ENCODE assay signal across 21 mouse cellular contexts in genomic region chr12:102628221-102628620, GRCm38 (mm10).
DNase-seq lines count a peak whose midpoint lies in the region; ATAC-seq and TF ChIP-seq lines count a peak whose summit lies in the region.
"Had no signal": no experiment of that assay in that cellular context is flagged by ENCODE, and none has a peak within 500 bp of the region (broad histone marks: within the 10 kb centered on the region; RNA-seq: fewer than 3 reads in every experiment).

No protein-coding gene starts in this region.

- no peaks in the 10 kb centered on the region for H3K9me3 ChIP-seq in liver, embryonic 14.5 days (ENCODE audit: control insufficient read depth, low read length)
- no peaks in the 10 kb centered on the region for H3K9me3 ChIP-seq in liver, embryonic 12.5 days (replicated peaks)
- H3K9me3 ChIP-seq: embryonic facial prominence, embryonic 12.5 days; heart, embryonic 15.5 days; hindbrain, embryonic 10.5 days; lung, embryonic 15.5 days; neural tube, embryonic 13.5 days had no signal

- H3K9ac ChIP-seq in liver, embryonic 14.5 days (replicated peaks): no peak overlapping the region
- no peak overlapping the region for H3K9ac ChIP-seq in liver, embryonic 12.5 days
- H3K9ac ChIP-seq: embryonic facial prominence, embryonic 12.5 days; heart, embryonic 15.5 days; lung, embryonic 15.5 days; neural tube, embryonic 13.5 days had no signal

- peaks cover 0 to 4% of the 10 kb centered on the region in 2 experiments; a peak in 2 of 4 replicates for H3K4me1 ChIP-seq in liver, embryonic 14.5 days (replicated peaks; ENCODE audit: control insufficient read depth in 2 of 2, insufficient read depth in 2 of 2, low read length in 1 of 2)
- H3K4me1 ChIP-seq in liver, embryonic 12.5 days: peaks cover 17% of the 10 kb centered on the region

- H3K4me2 ChIP-seq in liver, embryonic 14.5 days (ENCODE audit: low read depth): no peak overlapping the region
- H3K4me2 ChIP-seq in liver, embryonic 12.5 days: no peak overlapping the region
- H3K4me2 ChIP-seq: embryonic facial prominence, embryonic 12.5 days; heart, embryonic 15.5 days; lung, embryonic 15.5 days; neural tube, embryonic 13.5 days had no signal

- H3K36me3 ChIP-seq in liver, embryonic 14.5 days (replicated peaks; ENCODE audit: control insufficient read depth, insufficient read depth, low read depth): no peaks in the 10 kb centered on the region
- H3K36me3 ChIP-seq in liver, embryonic 12.5 days: no peaks in the 10 kb centered on the region
- H3K36me3 ChIP-seq: embryonic facial prominence, embryonic 12.5 days; heart, embryonic 15.5 days; hindbrain, embryonic 10.5 days; lung, embryonic 15.5 days; neural tube, embryonic 13.5 days had no signal

- no peaks in the 10 kb centered on the region for H3K27me3 ChIP-seq in liver, embryonic 14.5 days (ENCODE audit: control insufficient read depth, insufficient read depth, low read length)
- H3K27me3 ChIP-seq in liver, embryonic 12.5 days (replicated peaks): no peaks in the 10 kb centered on the region
- H3K27me3 ChIP-seq: embryonic facial prominence, embryonic 12.5 days; heart, embryonic 15.5 days; lung, embryonic 15.5 days; neural tube, embryonic 13.5 days had no signal

- H3K27ac ChIP-seq in liver, embryonic 14.5 days: no peak overlapping the region
- H3K27ac ChIP-seq in liver, embryonic 12.5 days: no peak overlapping the region
- H3K27ac ChIP-seq in left cerebral cortex, adult 2 months: no peak overlapping the region
- H3K27ac ChIP-seq: embryonic facial prominence, embryonic 12.5 days; gastrocnemius, adult 2 months; heart, adult 2 months; heart, embryonic 15.5 days; hindbrain, embryonic 10.5 days; lung, embryonic 15.5 days; neural tube, embryonic 13.5 days had no signal

- no peak for DNase-seq in liver, embryonic 14.5 days (ENCODE audit: low read depth in 3 of 3, low spot score in 3 of 3)
- DNase-seq in induced T-regulatory cell, adult 2 months (ENCODE audit: low read depth): peak; percentile 94
- DNase-seq in thymus, postnatal 0 days (ENCODE audit: low spot score): peak; percentile 50
- no peak for DNase-seq in right cerebral cortex, adult 18-20 months
- no peak for DNase-seq in left cerebral cortex, adult 2 months (ENCODE audit: extremely low spot score in 1 of 2, low spot score in 2 of 2)
- no peak for DNase-seq in gastrocnemius, postnatal 25 days
- DNase-seq: adrenal gland, adult 2 months; cerebellum, adult 18-20 months; gastrocnemius, adult 2 months; heart, adult 2 months; kidney, adult 9 months; liver had no signal

- no peak for TF ChIP-seq EP300 in liver, embryonic 14.5 days (IDR thresholded peaks at IDR 0.05; ENCODE audit: low read depth)

- intact Hi-C loops in left cerebral cortex, adult 2 months (cut with DNase I): no loop called here

- no peak for TF ChIP-seq CTCF in liver, embryonic 14.5 days (IDR thresholded peaks at IDR 0.05; ENCODE audit: low read depth)
- TF ChIP-seq CTCF in left cerebral cortex, adult 2 months (IDR thresholded peaks at IDR 0.05): no peak

- no peak overlapping the region for H3K4me3 ChIP-seq in liver, embryonic 14.5 days (ENCODE audit: insufficient read depth in 1 of 2, low read depth in 2 of 2, low read length in 2 of 2)
- H3K4me3 ChIP-seq in liver, embryonic 12.5 days: no peak overlapping the region
- no peak overlapping the region for H3K4me3 ChIP-seq in left cerebral cortex, adult 2 months
- H3K4me3 ChIP-seq: embryonic facial prominence, embryonic 12.5 days; gastrocnemius, adult 2 months; heart, adult 2 months; heart, embryonic 15.5 days; hindbrain, embryonic 10.5 days; lung, embryonic 15.5 days; neural tube, embryonic 13.5 days had no signal

- ATAC-seq in liver, embryonic 14.5 days (ENCODE audit: insufficient read depth): 0 out of 2 replicates have a peak, but pooled peaks have one; percentile 14
- no peak for ATAC-seq in liver, embryonic 12.5 days
- peak; percentile 92 for ATAC-seq in CD4-positive, CD25-positive, alpha-beta regulatory T cell, adult 4 months
- ATAC-seq: forebrain, embryonic 16.5 days; midbrain, embryonic 16.5 days had no signal

- 51% methylated on average over 9 of the region's 9 CpGs for WGBS in liver, embryonic 14.5 days (ENCODE audit: insufficient replicate concordance)
- 56% methylated on average over 9 of the region's 9 CpGs for WGBS in liver, embryonic 12.5 days (ENCODE audit: insufficient replicate concordance)

Comparison
In these comparisons a context has a peak if more than half of its experiments do, and no peak if none do; other contexts are left out.
1. DNase-seq: peak in induced T-regulatory cell, adult 2 months (single experiment) and thymus, postnatal 0 days (single experiment); none in liver, embryonic 14.5 days (0 of 3), right cerebral cortex, adult 18-20 months (single experiment), left cerebral cortex, adult 2 months (0 of 2) and gastrocnemius, postnatal 25 days (single experiment).